Mouse (Mus musculus) G1E-ER4 (cell line): ENCODE data around the gene Mfng. TPM values are rescaled to one million over a fixed set of nuclear protein-coding genes. Genes with fewer than 3 reads are reported as not detected.

Source experiments
- GATA1 ChIP-seq: IDR thresholded peaks from one replicate; pipeline ENCODE4 v1.8.0; 2012; ENCODE audit warnings: low read length, inconsistent platforms
- polyA plus RNA-seq: library from polyadenylated mRNA; stranded (reverse); fragments of >175 nt; gene quantifications from 2 replicates; pipeline ENCODE4 v1.2.3, GENCODE M21; 2012

Mfng gene
- polyA plus RNA-seq, 1 experiment: not detected

- TF ChIP-seq GATA1: no peak
Observed at GRCm38 (mm10) chr15:78778077-78778870, 5.0 kb upstream of the Mfng start.

DNA sequence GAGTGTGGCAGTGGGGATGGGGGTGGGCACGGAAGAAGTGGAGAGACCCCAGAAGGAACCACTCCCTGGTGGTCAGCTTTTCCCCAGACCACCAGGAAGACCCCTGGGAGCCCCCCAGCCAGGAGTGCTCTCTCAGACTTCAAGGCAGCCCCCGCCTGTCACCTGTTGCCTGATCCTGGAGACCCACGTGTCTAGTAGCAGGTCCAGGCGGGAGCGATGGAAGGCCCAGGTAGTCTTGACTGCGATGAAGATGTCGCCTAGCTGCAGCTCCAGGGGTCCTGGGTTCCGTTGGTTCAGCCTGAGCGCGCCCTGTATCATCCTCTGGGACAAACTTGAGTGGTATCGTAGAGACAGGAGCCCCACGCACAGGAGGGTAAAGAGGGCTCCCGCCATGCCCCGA is 419 bp downstream of the Mfng start:
- TF ChIP-seq GATA1: no peak

GRCm38 (mm10) chr15:78772368-78772763 is 909 bp downstream of the Mfng start:
- no peak for TF ChIP-seq GATA1

DNA sequence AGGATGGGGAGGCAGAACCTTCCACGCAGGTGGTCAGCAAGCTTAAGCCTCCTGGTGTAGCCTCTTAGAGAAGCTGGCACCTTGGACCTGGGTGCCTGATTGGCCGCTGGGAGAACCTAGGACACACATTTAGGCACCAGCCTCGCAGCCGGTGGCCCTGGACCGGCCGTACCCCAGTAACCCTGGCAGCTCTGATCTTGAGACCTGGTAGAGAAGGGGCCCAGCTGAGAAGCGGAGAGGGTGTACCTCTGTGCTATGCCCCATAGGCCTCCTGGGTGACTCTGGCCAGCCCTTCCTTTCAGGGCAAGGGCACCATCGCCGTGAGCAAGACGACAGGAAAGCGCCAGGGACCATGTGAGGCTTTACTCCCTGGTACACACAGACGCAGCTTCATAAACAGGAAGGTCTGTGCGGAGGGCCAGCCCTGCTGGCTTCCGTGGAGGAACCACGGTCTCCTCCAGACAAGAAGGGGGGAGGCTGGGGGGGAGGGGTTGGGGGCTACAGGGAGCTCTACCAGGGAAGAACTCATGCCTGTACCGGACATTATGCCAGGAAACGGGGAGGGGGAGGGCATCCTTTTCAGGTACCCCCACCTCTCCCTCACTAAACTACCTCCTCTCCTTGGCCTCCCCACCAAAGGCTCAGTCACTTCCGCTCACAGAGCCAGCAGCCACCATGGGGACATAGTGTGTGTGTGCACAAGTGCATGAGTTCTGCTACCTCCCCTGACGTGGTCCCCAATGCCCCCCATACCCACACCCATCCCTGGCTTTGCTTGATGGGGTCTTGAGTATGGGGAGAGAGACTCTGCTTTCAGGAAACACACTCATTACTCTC is 1.5 kb downstream of the Mfng start:
- TF ChIP-seq GATA1: no peak

DNA sequence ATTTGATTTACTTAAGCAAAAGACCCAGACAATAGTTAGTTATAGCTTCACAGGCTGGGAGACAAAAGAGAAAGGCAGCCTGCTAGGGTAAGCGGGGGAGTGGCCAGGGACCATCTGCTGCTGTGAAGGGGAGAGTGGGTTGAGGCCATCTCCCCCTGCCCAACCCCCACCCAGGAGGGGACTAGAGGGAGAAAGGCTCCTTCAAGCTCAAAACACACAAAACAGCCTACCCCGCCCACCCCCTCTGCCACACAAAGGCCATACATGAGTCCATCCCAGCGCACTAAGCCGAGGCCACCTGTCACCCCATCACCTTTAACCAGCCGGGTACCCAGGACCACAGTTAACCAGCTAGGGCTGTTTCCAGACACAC is 2.3 kb downstream of the Mfng start:
- no peak for TF ChIP-seq GATA1

GRCm38 (mm10) chr15:78770234-78770982 is 2.9 kb downstream of the Mfng start:
- no peak for TF ChIP-seq GATA1

GRCm38 (mm10) chr15:78769064-78769463 is 4.2 kb downstream of the Mfng start:
- TF ChIP-seq GATA1: no peak

- no peak for TF ChIP-seq GATA1
Observed at GRCm38 (mm10) chr15:78763704-78764103, 9.6 kb downstream of the Mfng start.

GRCm38 (mm10) chr15:78763210-78763609 is 10.1 kb downstream of the Mfng start:
- no peak for TF ChIP-seq GATA1

DNA sequence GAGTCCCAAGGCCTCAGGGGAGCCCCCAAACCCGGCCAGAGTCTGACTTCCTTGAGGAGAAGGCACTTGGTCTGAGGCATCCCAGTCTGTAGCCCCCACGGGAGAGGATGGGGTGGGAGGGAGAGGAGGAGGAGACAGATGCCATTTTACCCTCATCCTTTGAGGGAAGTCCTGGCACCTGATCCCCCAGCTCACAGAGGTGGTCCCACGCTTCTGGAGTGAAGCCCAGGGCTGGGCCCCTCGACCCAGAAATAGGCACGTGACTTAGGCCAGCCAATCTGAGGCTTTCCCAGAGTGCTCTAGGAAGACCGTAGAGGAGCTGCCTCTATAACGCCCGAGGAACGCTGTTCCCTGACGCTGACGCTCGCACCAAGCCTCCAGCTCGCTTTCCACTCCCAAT is 12.2 kb downstream of the Mfng start:
- TF ChIP-seq GATA1: no peak

GRCm38 (mm10) chr15:78758132-78758531 is 15.1 kb downstream of the Mfng start:
- TF ChIP-seq GATA1: no peak

DNA sequence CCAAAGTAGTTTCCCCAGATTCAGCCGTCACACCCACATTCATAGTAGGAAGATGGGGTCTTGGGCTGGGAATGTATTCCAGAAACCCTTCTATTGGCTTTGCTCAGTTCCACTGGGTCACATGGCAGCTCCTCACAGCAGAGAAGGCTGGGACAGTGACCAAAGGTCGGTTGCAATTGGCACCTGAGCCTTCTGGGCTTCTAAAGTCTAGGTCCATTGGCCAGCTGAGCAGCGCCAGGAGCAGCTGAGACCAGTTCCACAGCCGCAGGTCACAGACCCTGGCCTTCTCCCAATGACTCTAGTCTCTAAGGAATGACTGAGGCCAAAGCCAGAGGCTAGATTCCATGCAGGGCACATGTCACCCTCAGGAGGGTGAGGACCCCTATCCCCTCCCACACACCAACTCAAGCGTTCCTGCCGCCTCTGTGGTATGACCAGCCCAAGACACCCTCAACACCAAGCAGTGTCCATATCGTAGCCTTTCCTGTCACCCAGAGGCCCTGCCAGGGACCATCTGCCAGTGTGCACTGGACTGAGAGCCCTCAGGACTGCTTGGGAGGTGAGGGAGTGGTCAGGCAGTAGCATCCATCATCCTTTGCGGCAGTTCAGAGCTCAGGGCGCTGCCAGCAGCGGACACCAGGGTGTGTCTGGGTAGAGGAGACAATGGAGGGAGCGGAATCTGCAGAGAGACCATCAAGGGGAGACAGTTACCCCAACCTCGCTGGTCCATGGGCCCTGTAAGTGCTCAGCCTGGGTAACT is 17.1 kb downstream of the Mfng start:
- no peak for TF ChIP-seq GATA1

- TF ChIP-seq GATA1: no peak
Observed at GRCm38 (mm10) chr15:78755226-78755625, 18.0 kb downstream of the Mfng start.

DNA sequence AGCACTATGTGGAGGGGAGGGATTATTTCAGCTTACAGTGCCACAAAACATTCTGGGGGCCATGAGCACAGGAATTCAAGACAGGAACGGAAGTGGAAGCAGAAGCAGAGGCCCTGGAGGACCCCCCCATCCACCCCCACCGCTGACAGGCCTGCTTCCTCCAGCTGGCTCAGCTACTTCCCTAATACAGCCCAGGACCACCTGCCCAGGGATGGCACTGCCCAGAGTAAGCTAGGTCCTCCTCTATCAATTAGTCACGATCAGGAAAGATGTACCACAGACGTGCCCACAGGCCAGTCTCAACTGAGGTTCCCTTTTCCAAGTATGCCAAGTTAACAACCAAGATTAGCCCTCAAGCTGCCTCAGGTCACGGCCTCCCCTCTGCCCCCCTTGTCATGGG is 19.1 kb downstream of the Mfng start:
- TF ChIP-seq GATA1: no peak

GRCm38 (mm10) chr15:78752991-78753390 is 20.3 kb downstream of the Mfng start:
- no peak for TF ChIP-seq GATA1
